ENCODE assay signal across 1 mouse cellular context in the genomic region with DNA sequence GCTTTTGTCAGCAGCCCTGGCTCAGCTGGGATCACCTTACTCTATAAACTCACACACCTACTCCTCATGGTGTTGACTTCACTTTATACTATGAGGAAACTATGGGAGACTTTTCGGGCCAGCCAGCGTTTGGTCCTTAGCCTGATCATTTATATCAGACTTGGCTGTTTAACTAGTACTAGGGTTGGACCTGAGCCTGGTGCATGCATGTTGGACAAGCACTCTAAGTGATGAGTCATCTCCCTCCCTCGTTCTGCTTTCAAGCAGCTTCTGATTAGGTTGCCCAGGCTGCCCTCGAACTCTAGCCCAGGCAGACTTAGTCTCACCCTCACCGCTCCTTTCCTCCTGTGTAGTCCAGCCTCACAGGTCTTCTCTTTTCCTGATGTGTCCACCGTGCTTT.
TF ChIP-seq lines count a peak whose summit lies in the region.

No protein-coding gene starts in this region.

TF ChIP-seq in CH12.LX, 34 proteins besides CTCF, POLR2A, EP300 and RAD21 (continued from another document):
- TF ChIP-seq BHLHE40 (IDR thresholded peaks at IDR 0.05; ENCODE audit: low read depth, low read length) (no peak), MAX (IDR thresholded peaks at IDR 0.05; ENCODE audit: low read length) (no peak), NRF1 (IDR thresholded peaks at IDR 0.05; ENCODE audit: low read depth, low read length) (no peak), IRF4 (IDR thresholded peaks at IDR 0.05; ENCODE audit: low read depth, low read length) (no peak), MYC (IDR thresholded peaks at IDR 0.05; ENCODE audit: low read depth, low read length) (no peak)
TF ChIP-seq in CH12.LX: peak in this region for 0.
